Mouse (Mus musculus) hindbrain, embryonic 11.5 days (tissue): ENCODE results near the gene Gm28374. TPM values are rescaled to one million over a fixed set of nuclear protein-coding genes. Genes with fewer than 3 reads are reported as not detected.

ENCODE experiments used
- ATAC-seq: fragments of 200-750 bp; cut with Nextera tagmentation; 2 replicates; pipeline ENCODE4 v1.8.0; 2017; ENCODE audit warnings: mild to moderate bottlenecking, moderate TSS enrichment, moderate library complexity; ENCODE audit not compliant: low FRiP score
- DNase-seq: peaks from one replicate; pipeline ENCODE4 v3.0.0-alpha.2; 2015; ENCODE audit warnings: low spot score
- H3K27ac ChIP-seq: fragments of 300-500 bp; sonication (generic); 2 replicates; pipeline ENCODE4 v1.5.1; 2014; ENCODE audit warnings: mild to moderate bottlenecking, low read depth, low read length
- H3K27me3 ChIP-seq: fragments of 300-500 bp; sonication (generic); 2 replicates; pipeline ENCODE4 v1.6.1; 2014; ENCODE audit warnings: mild to moderate bottlenecking, low read length, moderate library complexity, mixed read lengths; ENCODE audit not compliant: control insufficient read depth, insufficient read depth
- H3K36me3 ChIP-seq: fragments of 300-500 bp; sonication (generic); 2 replicates; pipeline ENCODE4 v1.6.1; 2014; ENCODE audit warnings: mild to moderate bottlenecking, low read length, moderate library complexity, mixed read lengths; ENCODE audit not compliant: control insufficient read depth, insufficient read depth
- H3K4me1 ChIP-seq: fragments of 300-500 bp; sonication (generic); replicated peaks from 2 replicates; pipeline ENCODE4 v1.6.1; 2014; ENCODE audit warnings: low read length, mixed read lengths; ENCODE audit not compliant: control insufficient read depth, insufficient read depth
- H3K4me2 ChIP-seq: fragments of 300-500 bp; sonication (generic); replicated peaks from 2 replicates; pipeline ENCODE4 v1.6.1; 2014; ENCODE audit warnings: mild to moderate bottlenecking, low read depth, low read length
- H3K4me3 ChIP-seq: fragments of 300-500 bp; sonication (generic); 2 replicates; pipeline ENCODE4 v1.5.1; 2014; ENCODE audit warnings: low read depth, low read length
- H3K9ac ChIP-seq: fragments of 300-500 bp; sonication (generic); 2 replicates; pipeline ENCODE4 v1.6.1; 2014; ENCODE audit warnings: low read depth, low read length
- H3K9me3 ChIP-seq: fragments of 300-500 bp; sonication (generic); 2 replicates; pipeline ENCODE4 v1.6.1; 2016; ENCODE audit warnings: low read length; ENCODE audit not compliant: control insufficient read depth
- WGBS: fragments of 180-500 bp; shearing (Covaris S2); extraction: QIAGEN DNeasy Blood & Tissue Kit; methylation state at CpG from one replicate; pipeline ENCODE4 v1.1.7; 2014; 5-methylcytosine and 5-hydroxymethylcytosine counted together
- polyA plus RNA-seq: library from polyadenylated mRNA; unstranded; fragments of >200 nt; fragmentation: Nextera tagmentation; extraction: Ambion mirVana; gene quantifications from 2 replicates; pipeline ENCODE4 v1.2.1, GENCODE M21; 2014

Gm28374 gene
- polyA plus RNA-seq, 1 experiment from 2014 or later: 1.7 TPM

DNA sequence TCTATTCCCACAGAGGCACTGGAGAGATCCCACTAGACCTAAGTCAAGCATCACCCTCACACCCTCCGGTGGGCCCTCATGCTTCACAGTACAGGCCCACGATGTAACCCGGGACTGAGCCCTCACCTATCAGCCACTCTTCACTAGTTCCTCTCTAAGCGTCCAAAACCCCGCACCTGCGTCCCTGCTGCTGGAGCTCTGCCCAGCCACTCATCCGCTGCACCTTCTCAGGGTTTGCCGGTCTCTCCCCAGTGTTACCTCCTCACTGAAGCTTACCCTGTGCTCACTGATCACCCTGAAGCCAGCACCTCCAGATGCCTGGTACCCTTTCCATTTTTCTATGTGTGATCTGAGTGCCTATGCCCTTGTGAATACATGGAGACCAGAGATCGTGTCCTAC lies 39.8 kb downstream of the Gm28374 start:
- 86% methylated on average over 9 of the region's 9 CpGs for WGBS
- H3K4me3 ChIP-seq: no peak overlapping the region
- H3K9ac ChIP-seq: no peak overlapping the region
- no peak for DNase-seq
- no peaks in the 10 kb centered on the region; the same call in none of the 2 replicates for H3K4me1 ChIP-seq
- no peaks in the 10 kb centered on the region for H3K27me3 ChIP-seq
- H3K27ac ChIP-seq: no peak overlapping the region
- no peaks in the 10 kb centered on the region for H3K9me3 ChIP-seq
- H3K36me3 ChIP-seq: no peaks in the 10 kb centered on the region
- no peak overlapping the region for H3K4me2 ChIP-seq
- ATAC-seq: no peak

DNA sequence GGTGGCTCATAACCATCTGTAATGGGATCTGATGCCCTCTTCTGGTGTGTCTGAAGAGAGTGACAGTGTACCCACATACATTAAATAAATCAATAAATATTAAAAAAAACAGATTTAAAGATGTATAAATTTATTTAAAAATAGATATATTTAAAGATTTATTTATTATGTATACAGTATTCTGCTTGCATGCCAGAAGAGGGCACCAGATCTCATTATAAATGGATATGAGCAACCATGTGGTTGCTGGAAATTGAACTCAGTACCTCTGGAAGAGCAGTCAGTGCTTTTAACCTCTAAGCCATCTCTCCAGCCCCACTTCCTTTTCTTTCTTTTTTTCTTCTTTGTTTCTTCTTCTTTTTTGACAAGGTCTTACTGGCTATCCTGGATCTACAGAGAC lies 42.1 kb downstream of the Gm28374 start:
- Histone ChIP-seq H3K9ac (no peak overlapping the region), H3K36me3 (no peaks in the 10 kb centered on the region), H3K4me3 (no peak overlapping the region), H3K27ac (no peak overlapping the region), H3K9me3 (no peaks in the 10 kb centered on the region), H3K4me2 (no peak overlapping the region), H3K4me1 (no peaks in the 10 kb centered on the region; the same call in 1 of the 2 replicates), H3K27me3 (no peaks in the 10 kb centered on the region)
- no peak for ATAC-seq
- no peak for DNase-seq

DNA sequence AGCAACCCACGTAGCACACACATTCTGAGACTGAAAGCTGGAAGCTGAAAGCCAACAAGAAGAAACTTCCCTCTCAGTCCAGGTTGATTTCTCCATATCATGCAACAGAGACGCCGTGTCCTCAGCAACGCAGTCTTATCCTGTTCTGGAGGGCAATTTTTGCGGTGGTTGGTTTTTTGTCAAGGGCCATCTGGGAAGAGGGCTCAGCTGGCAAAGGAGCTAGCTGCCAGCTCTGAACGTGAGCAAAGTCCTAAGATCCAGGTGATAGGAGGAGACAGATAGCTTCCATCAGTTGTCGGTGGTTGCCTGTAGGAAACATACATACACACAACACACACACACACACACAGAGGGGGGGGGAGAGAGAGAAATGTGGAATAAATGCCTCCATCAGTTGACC lies 43.7 kb downstream of the Gm28374 start:
- Histone ChIP-seq H3K9me3 (no peaks in the 10 kb centered on the region), H3K27ac (no peak overlapping the region), H3K4me2 (no peak overlapping the region), H3K9ac (no peak overlapping the region), H3K27me3 (no peaks in the 10 kb centered on the region), H3K36me3 (no peaks in the 10 kb centered on the region), H3K4me1 (no peaks in the 10 kb centered on the region), H3K4me3 (no peak overlapping the region)
- 88% methylated on average over 7 of the region's 7 CpGs for WGBS
- no peak for DNase-seq
- ATAC-seq: no peak

DNA sequence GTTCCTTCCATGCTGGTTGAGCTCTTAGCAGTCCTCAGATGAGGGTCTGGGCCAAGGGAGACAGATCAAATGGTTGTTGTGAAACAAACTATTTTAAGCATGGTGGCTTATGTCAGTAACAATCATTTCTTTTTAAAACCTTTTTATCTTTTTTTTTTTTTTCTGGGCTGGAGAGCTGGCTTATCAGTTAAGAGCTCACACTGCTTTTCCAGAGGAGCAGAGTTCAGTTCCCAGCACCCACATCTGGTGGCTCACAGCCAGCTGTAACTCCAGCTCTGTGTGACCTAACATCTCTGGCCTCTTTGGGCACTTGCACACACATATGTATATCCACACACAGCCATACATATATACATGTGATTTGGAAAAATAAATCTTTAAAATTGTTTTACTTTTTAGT lies 44.4 kb downstream of the Gm28374 start:
- Histone ChIP-seq H3K9ac (no peak overlapping the region), H3K36me3 (no peaks in the 10 kb centered on the region), H3K4me3 (no peak overlapping the region), H3K9me3 (no peaks in the 10 kb centered on the region), H3K4me2 (no peak overlapping the region), H3K27me3 (no peaks in the 10 kb centered on the region), H3K27ac (no peak overlapping the region), H3K4me1 (no peaks in the 10 kb centered on the region)
- ATAC-seq: no peak
- no peak for DNase-seq

DNA sequence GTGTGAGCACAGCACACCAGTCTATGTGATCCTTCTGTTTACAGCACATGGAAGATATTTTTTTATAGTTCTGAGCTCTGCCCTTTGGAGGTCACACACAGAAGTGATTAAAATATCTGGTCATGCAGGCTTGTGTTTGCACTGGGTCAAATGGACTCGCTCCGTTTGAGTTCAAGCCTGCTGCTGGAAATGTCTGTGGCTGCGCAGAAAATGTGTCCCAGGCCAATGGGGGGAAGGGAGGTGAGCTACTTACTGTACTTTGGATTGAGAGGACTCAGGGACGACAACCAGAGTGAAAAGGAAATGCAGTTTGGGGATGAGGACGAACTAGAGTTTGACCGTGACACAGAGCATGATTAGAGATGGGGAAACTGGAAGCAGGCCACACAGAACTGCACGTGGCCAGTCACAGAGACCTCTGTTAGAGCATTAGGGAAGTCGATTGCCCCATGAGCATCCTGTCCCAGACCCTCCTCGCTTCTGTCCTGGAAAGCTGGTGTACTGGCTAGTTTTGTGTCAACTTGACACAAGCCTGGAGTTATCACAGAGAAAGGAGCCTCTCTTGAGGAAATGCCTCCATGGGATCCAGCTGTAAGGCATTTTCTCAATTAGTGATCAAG lies 46.0 kb downstream of the Gm28374 start:
- Histone ChIP-seq H3K4me1 (no peaks in the 10 kb centered on the region), H3K4me3 (no peak overlapping the region), H3K9ac (no peak overlapping the region), H3K36me3 (no peaks in the 10 kb centered on the region), H3K9me3 (no peaks in the 10 kb centered on the region), H3K4me2 (no peak overlapping the region), H3K27ac (no peak overlapping the region), H3K27me3 (no peaks in the 10 kb centered on the region)
- ATAC-seq (no peak), DNase-seq (no peak)
- WGBS: 79% methylated on average over 9 of the region's 9 CpGs

DNA sequence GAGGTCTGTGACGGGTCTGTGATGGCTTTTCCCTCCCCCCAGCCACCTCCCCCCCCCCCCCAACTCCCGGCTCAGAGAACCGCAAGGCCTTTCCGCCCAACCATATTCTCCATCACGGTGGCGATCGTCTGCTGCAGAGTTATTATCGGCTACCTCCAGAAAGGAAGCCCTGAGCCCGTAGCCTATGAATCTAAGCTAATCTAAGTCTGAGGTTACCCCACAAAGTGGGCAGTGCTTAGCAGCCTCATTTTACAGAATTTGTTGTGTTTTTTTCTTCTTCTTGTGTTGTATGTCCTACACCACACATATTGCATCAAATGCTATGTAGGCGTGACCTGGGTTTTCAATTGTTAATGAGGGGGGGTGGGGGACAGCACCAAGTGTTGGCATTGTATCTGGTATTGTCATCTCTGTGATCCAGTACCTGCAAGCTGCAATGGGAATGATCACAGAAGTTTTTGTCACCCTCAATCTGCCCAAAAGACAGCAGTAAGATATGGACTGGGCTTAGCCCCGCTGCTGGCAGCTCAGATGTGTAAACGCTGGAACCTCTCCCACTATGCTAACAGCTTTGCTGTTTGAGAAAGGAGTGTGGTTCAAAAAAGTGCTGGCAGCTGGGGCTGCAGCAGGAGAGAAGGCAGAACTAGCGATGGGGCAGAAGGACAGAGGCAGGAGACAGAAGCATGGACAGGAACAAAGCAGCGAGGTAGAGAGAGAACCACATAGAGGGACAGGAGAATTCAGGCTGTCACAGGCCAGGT lies 51.4 kb downstream of the Gm28374 start:
- Histone ChIP-seq H3K27ac (no peak overlapping the region), H3K9ac (no peak overlapping the region), H3K27me3 (no peaks in the 10 kb centered on the region), H3K4me2 (no peak overlapping the region), H3K36me3 (no peaks in the 10 kb centered on the region), H3K9me3 (no peaks in the 10 kb centered on the region), H3K4me1 (no peaks in the 10 kb centered on the region), H3K4me3 (no peak overlapping the region)
- ATAC-seq (no peak), DNase-seq (no peak)
- WGBS: 77% methylated on average over 14 of the region's 14 CpGs

DNA sequence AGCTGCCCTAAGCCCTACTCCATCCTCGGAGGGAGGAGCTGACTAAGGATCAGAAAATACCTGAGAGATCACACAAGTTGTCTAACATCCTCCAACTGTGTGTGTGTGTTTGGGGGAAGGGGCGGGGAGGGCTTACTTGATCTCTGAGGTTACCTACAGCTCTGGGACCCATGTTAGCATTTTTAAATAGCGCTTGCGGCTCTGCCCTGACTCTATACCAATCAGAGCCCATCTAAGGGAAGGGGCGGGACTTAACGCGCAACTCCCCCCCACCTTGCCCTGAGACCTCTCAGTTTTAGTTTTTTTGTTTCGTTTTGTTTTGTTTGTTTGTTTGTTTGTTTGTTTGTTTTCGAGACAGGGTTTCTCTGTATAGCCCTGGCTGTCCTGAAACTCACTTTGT lies 52.6 kb downstream of the Gm28374 start:
- Histone ChIP-seq H3K4me2 (no peak overlapping the region), H3K36me3 (no peaks in the 10 kb centered on the region), H3K4me3 (no peak overlapping the region), H3K27me3 (no peaks in the 10 kb centered on the region), H3K9me3 (no peaks in the 10 kb centered on the region), H3K27ac (no peak overlapping the region), H3K4me1 (no peaks in the 10 kb centered on the region), H3K9ac (no peak overlapping the region)
- no peak for ATAC-seq
- no peak for DNase-seq
- 76% methylated on average over 9 of the region's 9 CpGs for WGBS

DNA sequence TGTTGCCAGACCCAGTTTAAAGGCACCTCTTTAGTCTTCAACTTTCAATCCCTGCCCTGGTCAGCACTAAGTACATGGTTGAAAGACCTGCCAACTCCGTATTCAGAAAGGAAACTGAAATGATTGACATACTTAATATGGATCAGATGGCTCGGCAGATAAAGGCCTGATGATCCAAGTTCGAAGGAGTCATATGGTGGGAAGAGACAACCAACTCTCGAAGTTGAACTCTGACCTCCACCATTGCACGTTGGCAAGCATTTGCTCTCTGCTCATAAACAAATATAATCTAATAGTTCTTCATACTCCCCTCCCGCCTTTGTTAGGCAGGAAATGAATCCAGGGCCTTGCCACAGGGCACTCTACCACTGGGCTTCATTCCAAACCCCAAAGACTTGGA lies 53.1 kb downstream of the Gm28374 start:
- Histone ChIP-seq H3K9me3 (no peaks in the 10 kb centered on the region), H3K4me2 (no peak overlapping the region), H3K27ac (no peak overlapping the region), H3K4me3 (no peak overlapping the region), H3K4me1 (no peaks in the 10 kb centered on the region), H3K36me3 (no peaks in the 10 kb centered on the region), H3K9ac (no peak overlapping the region), H3K27me3 (no peaks in the 10 kb centered on the region)
- no peak for ATAC-seq
- no peak for DNase-seq
- 91% methylated on average over 6 of the region's 6 CpGs for WGBS
